Mouse (Mus musculus) spleen, postnatal 4 days (tissue): ENCODE measurements around the gene Schip1.

Experiments used
- DNase-seq, 2 experiments: peaks; one replicate each; pipeline ENCODE4 v3.0.0; 2022; ENCODE audit warnings: low spot score in 2 of 2

Schip1 gene

GRCm38 (mm10) chr3:68383672-68384071 lies 319.1 kb downstream of the Schip1 start:
- DNase-seq = no peak

- DNase-seq = no peak
Observed at GRCm38 (mm10) chr3:68385544-68385943, 320.9 kb downstream of the Schip1 start.

GRCm38 (mm10) chr3:68388023-68388422 lies 323.4 kb downstream of the Schip1 start:
- no peak for DNase-seq

GRCm38 (mm10) chr3:68393578-68393977 lies 329.0 kb downstream of the Schip1 start:
- no peak for DNase-seq

DNA sequence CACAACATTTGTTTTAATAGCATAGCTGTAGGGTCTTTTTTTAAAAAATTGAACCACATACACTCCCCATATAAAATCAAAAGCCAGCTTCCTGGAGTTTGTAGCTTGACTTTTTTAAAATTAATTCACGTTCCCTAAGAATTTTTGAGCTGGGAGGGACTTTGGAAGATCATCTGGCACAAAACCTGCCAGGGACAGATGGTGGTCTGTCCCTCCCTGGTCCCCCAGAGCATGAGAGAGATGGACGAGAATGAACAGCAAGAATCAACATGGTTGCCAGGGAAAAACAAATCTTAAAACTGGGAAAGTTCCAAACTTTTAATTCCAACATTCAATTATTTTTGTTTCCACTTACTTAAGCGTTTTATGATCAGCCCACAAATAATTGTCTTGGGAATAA lies 334.1 kb downstream of the Schip1 start:
- DNase-seq = no peak

GRCm38 (mm10) chr3:68400121-68400520 lies 335.5 kb downstream of the Schip1 start:
- no peak for DNase-seq

DNA sequence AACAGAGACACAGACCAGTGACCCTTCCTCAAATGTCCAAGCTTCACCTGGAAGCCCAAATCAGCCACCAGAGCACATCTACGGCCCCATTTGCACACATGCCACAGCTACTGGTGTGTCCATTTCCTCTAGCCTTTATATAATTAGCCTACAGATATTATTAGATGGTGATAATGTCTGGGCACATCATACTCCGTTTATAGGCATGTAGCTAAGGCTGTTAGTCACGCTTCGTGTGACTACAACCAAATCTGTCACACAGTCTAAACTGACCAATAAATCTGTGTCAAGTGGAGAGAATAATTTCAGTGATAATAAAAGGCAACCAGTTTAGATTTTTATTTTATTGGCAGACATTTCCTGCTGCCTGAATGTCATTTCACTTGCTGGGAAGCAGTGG lies 338.7 kb downstream of the Schip1 start:
- DNase-seq = no peak

GRCm38 (mm10) chr3:68403783-68404217 lies 339.2 kb downstream of the Schip1 start:
- no peak for DNase-seq

DNA sequence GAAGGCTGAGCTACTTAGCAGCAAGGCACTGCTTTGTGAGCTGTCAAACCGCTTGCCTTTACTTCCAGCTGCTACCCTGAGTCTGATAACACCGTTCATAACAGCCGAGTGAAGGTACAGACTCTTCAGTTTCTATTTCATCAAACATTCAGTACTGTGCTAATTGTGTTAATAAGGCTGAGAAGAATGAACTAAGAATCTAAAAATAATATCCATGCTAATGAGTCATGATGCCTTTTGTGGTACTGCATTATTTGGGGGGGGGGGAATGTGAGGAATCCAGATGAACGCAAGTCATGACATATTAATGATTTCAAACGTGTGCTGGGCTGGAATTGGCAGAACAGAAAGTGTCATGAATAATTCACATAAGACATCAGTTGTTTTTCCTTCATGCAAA lies 341.1 kb downstream of the Schip1 start:
- no peak for DNase-seq

- no peak for DNase-seq
Observed at GRCm38 (mm10) chr3:68412262-68412661, 347.7 kb downstream of the Schip1 start.

DNA sequence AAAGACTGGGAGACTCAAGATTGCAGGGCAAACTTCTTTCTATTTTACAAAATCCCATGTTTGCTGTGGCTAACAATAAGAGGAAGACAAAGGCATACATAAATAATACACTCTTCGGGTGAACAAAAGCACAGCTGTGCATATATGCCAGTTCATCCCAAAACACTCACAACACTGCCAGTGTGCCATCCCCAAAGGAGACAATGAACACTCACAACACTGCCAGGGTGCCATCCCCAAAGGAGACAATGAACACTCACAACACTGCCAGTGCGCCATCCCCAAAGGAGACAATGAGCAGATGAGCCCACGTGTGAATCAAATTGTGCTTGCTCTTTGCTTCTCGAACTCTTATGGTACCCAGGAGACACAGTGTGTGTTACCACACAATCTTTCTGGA lies 355.2 kb downstream of the Schip1 start:
- no peak for DNase-seq

DNA sequence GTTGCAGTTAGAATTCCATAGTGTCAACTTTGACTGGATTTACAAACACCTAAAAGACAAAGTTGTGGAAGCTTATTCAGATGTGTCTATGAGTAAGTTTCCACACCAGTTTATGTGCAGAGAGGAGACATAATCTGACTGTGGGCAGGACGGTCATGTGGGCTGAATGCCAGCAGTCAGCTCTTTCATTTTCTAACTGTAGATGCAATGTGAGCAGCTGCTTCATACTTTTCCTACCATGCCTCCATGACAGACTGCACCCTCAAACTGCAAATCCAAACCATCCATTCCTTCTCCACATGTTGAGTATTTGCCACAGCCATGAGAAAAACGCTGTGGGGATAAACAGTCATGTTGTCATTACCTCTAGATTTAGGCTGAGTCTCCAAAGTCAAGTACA lies 356.3 kb downstream of the Schip1 start:
- DNase-seq = no peak

GRCm38 (mm10) chr3:68421849-68422248 lies 357.2 kb downstream of the Schip1 start:
- DNase-seq = no peak

DNA sequence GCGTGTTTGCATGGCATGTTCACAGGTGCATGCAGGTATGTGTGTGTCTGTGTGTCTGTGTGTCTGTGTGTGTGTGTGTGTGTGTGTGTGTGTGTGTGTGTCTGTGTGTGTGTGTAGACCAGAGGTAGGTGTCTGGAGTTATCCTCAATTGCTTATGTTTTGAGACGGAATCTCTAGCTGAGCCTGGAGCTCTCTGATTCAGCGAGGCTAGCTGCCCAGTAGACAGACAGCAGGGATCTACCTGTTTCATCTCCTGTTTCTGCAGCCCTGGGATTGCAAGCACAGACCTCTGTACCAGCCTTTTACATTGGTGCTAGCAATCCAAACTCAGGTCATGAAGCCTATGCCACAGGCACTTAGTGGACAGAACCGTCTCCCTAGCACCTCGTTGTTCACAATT lies 363.5 kb downstream of the Schip1 start:
- no peak for DNase-seq

DNA sequence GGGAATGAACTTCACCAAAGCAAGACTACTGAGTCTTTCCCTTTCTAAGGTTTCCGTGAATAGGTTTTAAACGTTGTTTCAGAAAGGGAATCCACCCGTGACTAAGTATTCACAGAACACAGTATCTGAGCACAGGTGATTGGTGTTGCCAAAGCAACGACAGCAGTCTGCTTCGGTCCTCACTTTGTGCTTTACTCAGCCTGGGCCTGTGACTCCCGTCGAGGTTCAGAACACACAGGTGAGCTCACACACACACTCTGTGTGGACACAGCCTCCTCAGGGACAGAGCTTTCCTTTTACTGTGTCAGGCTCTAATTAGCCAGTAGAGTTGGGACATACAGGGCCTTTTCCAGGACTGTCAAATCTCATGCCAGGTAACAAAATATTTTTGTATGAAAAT lies 369.8 kb downstream of the Schip1 start:
- DNase-seq = no peak

DNA sequence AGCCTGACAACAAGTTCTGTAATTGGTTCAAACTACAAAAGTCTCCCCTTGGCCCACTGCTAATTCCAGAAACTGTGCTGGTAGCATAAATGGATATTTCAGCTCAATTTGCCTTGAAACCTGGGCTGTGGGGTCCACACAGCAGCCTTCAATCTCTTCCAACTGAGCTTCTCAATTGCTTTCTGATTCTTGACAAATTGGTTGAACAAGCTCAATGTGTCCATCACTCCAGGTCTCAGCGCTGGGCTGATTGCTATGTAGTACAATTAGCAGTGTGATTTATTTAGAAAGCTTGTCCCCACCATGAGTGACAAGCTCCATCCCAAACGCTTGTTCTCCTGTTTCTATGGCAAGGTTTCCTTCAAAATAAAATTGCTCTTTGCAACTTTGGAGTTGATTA lies 370.3 kb downstream of the Schip1 start:
- no peak for DNase-seq

GRCm38 (mm10) chr3:68448480-68448879 lies 383.9 kb downstream of the Schip1 start:
- DNase-seq = no peak

DNA sequence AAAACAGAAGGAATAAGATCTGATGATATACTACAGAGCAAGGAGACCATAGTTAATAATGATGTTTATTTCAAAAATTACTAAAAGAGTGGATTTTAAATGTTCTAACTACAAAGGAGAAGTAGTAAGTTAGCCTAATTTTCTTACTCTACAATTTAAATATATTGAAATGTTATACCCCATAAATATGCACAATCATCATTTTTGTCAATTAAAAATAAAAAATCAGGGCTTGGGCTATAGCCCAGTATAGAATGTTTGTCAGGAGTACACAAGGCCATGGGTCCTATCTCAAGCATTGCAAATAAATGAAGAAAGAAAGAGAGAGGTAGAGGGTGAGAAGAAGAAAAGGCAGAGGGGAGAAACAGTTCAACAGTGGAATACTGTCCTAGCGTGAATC lies 387.0 kb downstream of the Schip1 start:
- DNase-seq = no peak

DNA sequence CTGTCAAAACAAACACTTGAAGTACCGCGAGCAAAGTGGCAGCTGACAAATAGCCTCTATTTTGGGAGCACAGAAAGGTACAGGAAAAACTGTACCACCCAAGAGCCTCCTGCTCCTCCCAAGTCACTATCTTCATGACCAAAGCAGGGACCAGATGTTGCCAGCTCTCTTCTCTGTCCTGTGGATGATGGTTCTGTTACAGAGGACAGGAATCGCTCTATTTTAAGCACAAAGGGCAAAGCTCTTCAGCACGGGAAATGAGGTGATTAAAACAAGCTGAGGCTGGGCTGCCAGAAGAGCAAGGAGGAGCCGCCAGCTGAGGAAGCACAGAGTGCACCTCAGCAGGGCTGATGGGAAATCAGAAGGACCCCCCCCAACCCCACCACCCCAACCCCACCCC lies 388.7 kb downstream of the Schip1 start:
- no peak for DNase-seq

DNA sequence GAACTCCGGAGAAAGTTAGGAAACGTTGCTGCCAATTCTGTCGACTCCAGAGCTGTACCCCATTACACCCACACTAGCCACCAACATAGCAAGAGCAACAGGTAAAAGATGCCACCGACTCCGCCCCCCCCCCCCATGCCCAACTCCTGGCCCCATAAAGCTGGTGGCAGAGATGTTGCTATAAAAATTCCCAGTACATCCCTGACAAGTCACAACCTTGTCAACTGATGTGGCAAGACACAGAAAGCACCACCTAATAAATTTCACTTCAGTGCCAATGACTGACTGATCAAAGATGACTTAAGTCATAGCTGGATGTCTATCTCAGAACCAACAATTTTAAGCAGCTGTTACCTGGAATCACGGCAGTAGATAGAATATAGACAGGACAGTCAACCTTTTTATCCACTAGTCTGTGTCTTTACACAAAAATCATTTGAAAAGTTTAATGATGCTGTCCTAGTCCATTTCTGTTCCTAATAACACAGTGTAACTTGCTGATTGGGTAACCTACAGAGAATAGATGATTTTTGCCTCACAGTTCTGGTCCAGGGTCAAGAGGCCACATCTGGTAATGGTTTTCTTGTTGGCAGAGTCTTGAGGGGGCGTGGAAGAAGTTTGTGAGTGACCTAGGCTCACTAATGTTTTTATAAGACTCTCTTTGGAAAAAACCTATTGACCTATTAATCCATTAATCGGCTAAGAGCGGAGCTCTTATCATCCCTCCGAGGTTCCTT lies 389.3 kb downstream of the Schip1 start:
- DNase-seq = no peak

DNA sequence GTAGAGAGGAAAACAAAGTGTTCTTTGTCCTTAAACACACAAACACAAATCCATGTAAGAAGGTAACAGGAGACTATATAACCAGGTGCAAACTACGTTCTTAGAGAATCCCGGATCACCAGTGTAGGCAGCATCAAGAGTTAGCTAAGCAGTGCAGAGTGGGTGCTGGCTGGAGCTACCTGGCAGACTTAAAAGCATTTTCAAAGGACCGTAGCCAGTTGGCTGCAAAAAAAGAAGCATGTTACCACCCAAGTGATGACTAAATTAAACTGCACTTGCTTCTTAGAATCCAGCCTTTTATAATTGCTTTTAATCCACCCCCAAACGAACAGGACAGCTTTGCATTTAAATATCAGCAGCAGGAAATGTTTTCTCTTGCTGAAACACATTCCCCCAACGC lies 402.0 kb downstream of the Schip1 start:
- DNase-seq = no peak

DNA sequence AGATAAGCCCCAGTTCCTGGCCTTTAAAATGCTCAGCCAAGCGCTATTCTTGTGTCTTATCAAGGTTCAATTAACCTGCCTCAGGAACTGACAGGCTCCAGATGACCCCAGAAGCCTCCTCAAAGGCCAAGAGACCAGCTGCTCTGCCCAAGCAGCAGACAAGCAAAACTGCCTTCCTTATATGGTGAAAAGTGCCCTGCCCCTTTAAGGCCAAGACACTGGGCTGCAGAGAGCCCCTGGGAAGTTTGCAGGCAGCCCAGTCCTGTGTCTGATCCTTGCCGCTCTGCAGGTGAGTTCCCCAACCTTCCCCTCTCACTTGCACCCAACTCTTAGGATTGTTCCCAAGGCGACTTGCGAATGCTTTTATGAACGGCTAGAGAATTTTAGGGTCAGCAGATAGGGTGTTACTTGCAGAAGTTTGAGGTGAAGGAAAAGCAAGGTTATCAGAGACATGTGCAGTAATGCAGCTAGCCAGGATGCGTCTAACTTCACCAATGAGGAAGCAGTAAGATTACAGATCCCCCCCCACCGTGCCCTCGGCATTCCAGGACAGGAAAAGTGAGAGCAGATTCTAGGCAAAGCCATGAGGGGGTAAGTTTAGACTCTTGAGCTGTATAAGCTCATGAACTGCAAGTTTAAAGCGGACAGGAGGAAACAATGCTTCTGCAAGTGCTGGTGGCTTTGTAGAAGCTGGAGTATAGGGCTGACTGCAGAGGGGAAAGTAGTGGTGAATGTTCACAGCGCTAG lies 403.5 kb downstream of the Schip1 start:
- no peak for DNase-seq

- DNase-seq = no peak
Observed at GRCm38 (mm10) chr3:68469643-68470042, 405.0 kb downstream of the Schip1 start.
